Mouse (Mus musculus): ENCODE results near the gene AY074887.
A peak's percentile ranks its signal among the peaks of the same experiment; 100 is the strongest.
"Not testable (repeated sequence)": the region's sequence is repeated elsewhere in the genome, so short reads cannot be mapped to it uniquely, and the experiment has no call there.

The AY074887 gene

DNA sequence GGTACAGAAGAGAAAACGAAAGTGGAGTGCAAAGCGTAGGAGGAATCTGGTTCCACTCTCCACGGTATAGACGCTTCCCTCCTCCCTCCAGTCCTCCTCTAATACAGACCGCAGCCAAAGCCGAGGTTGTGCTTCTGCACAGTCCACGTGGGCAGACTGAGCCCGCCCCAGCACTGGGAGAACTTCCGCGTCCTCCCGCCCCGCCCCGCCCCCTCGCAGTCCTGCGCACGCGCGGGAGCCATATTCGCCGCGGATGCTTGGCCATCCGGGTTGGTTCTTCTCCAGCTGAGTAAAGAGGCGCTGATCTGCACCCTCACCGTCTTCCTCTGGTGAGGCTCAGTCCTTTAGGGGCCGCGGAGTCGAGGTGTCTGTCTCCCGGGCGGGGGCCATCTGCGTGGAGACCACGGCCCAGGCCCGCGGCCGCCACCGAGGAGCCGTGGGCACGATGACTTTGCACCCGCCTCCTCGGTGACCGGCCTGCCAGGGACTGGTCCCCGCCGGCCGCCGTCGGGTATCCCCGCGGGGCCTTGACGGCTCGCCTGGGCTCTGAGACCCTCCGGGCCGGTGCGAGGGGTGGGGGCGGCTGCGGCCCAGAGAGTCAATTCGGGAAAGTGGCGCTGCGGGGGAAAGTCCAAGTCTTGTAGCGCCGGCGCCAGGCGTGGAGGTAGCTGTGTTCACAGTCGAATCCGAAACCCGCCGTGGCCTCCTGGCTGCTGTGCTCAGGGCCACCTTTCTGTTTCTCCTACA, at the start of gene AY074887, which contains the start of gene Psma4:
TSS of gene AY074887 (minus strand) at position 424 of the 747 bp plus-strand sequence.
TSS of gene Psma4 (plus strand) at position 216 of the 747 bp plus-strand sequence.
- peak; percentile 96 for DNase-seq (ENCODE audit: low read depth, low spot score)

DNA sequence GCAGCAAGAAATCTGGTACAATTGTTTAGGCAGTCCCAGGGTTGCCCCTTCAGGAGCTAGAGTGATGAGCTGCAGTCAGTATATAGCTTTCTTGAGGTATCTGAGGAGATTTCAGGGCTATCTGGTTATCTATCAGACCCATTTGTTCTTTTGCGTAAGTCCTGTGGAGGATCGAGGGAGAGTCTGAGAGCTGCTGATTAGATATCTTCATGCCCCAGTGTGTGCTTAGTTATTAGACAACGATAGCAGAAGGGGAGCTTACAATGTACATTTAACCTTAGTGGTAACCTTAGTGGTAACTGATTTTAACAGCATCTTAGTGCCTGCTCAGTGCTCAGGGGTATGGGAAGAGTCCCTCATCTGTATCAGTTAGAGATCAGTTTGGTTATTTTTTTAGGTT, 44.8 kb upstream of the AY074887 start:
- no peak for DNase-seq (ENCODE audit: low read depth, low spot score)

DNA sequence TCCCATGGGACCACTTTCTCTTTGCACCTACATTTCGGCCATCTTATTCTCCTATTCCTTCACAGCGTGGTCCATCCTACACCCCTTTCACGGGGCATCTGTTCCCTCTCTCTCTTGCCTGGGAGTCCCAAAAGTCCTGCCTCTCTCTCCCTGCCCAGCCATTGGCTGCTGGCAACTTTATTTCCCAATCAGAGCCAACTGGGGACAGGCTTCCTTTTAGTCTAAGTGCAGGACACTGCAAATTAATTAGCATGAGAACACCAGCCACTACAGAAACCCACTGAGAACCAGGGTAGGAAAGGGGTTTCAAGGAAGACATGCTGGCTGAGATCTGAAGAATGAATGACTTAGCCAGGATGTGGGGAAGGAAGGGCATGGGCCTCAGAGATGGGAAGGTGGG, 43.6 kb upstream of the AY074887 start:
- DNase-seq (ENCODE audit: low read depth, low spot score) = peak; percentile 71

DNA sequence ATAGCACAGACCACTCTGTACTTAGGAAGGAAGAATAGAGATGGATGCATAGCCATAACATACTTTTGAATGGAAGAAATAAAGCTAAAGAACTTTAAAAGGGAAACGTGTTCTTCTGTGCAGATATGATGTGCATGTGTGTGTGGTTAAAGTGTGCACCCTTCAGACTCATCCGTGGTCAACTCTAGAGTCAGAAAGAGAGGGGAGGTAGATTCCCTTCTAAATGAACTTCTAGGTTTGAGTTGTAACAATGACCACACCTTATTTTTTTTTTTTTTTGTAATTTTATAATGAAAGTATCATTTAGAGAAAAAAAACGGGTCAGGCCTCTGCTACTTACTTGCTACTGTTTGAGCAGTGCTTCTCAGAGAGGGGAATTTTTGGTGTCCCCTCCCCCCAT, 39.6 kb upstream of the AY074887 start:
- no peak for DNase-seq (ENCODE audit: low read depth, low spot score)

DNA sequence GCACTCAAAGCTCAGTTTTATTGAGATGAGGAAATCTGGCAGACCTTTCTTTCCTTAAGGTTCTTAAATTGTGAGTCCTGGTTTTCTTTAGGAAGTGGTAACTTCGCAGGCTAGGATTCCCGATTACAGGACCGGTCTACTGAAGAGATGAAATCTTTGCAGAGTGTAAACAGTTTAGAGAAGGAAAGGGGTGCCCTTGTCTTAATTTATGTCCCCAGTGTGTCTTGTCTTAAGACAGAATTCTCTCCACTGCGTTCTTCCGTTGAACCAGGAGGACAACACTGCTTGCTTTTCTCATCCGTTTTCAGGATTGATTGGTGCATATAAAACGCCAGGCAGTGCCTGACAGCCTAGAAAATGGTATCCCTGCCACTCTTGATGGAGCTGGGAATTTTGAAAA, 31.6 kb upstream of the AY074887 start:
- DNase-seq (ENCODE audit: low read depth, low spot score) = no peak

DNA sequence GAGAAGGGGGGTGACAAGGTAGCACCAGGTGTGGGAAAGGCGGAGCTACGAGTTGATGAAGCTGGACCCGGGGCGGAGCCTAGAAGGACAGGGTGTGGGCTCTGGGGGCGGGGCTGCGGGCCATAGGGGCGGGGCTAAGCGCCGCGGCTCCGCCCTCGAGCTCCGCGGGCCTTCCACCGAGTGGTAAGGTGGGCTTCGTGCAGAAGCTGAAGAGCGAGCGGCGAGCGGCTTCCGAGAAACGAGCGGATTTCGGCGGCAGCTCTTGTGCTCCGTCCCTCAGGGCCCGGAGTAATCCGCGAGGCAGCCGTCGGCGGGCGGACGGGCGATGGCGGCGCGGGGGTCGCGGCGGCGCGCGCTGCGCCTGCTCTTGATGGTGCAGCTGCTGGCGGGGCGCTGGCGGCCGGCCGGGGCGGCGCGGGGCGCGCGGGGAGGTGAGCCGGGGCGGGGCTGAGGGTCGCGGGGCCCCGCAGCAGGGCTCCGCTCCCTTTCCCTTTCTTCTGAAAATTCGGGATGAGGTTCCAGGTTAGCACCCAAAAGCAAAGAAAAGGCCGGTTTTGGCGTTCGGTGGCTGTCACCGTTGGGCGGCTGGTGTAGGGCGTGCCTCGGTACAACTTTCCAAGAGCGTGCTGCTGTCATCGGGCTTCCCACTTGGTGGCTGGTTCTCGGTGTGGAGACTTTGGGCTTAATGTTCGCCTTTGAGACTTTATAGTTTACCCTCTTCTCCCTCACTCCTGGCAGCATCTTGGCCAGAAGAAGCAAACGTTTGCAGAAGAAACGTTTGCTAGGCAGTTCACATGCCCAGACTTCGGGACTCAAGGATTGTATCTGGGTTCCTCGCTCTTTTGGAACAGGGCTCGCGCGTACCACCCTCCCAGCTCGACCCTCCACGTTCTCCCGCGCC, 30.7 kb upstream of the AY074887 start:
- DNase-seq (ENCODE audit: low read depth, low spot score) = peak; percentile 84

DNA sequence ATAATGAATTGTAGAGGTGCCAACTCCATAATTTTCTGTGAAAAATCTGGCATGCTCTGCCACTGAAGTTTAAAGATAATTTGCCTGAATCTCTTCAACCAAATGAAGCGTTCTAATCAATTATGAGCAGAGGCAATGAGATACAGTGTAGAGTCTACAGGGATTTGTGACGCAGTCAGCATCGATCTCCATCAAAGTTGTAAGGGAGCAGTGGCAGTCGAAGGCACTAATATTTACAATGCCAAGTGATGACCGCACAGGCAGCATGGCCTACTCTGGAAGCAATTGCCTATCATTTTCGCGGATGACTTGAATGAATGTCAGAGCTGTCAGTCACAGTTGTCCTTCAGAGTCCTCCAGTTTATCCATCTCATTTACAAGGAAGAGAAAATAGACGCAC, 29.9 kb upstream of the AY074887 start, which contains the start of gene Chrna5:
TSS of gene Chrna5 (plus strand) at position 207 of the 400 bp plus-strand sequence.
- no peak for DNase-seq (ENCODE audit: low read depth, low spot score)

DNA sequence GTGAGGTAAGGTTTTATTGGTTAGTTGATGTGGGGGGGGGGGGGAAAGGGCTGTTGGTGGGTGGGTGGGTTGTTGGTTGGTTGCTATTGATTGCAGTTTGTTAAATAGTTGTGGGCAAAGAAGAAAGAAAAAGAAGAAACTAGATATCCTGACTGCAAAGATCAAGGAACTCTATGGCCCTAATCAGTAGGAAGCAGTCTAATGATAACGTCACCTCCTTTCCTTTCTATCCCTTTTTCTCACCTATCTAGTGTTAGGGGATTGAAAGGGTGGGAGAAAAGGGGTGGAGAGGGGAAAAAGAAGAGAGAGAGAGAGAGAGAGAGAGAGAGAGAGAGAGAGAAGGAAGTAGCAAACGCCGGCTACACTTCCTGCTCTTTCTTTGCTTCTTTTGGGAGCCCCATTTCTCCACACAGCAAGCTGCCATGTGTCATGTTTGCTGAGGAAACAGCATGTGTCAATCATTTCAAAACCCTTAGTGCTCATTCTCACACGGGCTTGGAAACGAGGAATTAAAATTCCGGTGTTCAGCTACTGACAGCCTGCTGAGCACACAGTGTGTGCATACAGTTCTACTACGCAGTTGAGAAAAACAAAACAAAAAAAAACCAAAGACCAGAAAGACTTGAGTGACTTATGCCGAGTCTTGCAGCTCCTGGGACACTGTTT, 19.3 kb upstream of the AY074887 start:
- DNase-seq (ENCODE audit: low read depth, low spot score) = no peak

DNA sequence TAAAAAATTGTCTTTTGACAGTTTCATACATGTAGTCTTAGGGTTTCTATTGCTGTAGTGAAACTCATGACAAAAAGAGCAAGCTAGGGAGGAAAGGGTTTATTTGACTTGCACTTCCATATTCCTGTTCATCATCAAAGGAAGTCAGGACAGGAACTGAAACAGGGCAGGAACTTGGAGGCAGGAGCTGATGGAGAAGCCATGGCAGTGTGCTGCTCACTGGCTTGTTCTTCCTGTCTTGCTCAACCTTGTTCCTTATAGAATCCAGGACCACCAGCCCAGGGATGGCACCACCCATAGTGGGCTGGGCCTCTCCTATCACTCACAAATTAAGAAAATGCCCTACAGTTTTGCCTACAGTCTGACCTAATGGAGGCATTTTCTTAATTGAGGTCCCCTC, 12.9 kb upstream of the AY074887 start:
- DNase-seq (ENCODE audit: low read depth, low spot score) = no peak

DNA sequence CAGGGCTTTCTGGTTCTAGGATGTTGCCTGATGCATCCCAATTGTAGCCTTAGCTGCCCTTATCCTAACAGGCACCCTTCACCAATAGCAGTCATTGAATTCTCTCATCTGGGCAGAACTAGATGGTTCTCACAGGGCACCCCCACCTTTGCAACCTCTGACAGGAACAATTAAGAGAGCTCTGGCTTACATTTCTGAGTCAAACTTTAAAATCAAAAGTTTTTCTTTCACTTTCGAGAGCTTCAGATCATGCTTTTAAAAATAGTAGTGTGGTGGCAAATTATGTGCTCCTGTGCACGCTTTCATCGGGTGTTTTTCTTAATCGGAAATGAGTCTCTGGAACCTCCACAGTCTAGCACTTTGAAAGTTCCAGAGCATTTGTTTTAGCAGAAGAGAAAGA, 10.3 kb upstream of the AY074887 start:
- no peak for DNase-seq (ENCODE audit: low read depth, low spot score)

DNA sequence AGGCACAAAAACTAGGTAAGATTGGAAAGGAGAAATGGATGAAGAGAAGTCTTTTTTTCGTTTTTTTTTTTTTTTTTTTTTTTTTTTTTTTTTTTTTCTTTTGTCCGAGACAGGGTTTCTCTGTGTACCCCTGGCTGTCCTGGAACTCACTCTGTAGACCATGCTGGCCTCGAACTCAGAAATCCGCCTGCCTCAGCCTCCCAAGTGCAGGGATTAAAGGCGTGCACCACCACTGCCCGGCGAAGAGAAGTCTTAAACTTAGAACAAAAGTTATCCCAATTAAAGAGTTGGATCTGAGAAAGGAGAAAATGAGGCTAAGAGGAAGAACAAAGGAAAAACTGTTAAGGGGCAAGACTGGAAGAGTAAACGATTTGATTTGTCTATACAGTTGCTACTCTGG, 636 bp downstream of the AY074887 start:
- DNase-seq (ENCODE audit: low read depth, low spot score) = not testable (repeated sequence)

DNA sequence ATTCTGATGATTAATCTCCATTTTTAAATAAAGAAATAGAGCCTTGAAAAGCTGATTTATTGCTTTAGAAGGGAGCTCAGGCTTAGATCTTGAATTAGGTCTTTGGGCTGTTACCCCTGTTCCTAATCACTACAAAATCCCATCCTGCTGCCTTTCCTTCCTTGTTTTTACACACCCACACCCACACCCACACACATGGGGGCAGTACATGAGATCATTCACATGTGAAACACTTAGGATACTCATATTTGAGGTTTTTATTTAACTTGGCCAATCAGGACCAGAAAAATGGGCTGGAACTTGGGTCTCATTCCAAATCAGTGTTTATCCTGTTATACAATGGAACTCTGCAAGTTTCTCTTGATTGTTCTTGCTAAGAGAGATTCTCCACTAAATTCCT, 1.3 kb downstream of the AY074887 start:
- no peak for DNase-seq (ENCODE audit: low read depth, low spot score)

DNA sequence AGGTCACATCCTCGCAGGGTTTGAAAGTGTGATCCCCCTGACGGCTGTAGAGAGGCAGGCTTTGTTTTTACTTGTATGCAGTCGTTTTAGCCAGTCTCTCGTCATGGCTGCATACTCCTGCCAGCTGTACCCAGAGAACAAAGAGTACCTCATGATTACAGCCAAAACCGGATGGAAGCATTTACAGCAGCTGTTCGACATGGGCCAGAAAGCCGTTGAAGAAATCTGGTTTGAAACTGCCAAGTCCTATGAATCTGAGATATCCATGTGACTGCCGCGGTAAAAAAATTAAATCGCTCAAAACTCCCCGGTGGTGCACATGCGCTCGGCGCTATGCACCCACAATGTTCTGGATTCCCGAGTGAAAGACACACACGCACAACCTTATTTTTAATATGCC, 4.5 kb downstream of the AY074887 start:
- DNase-seq (ENCODE audit: low read depth, low spot score) = peak; percentile 16

DNA sequence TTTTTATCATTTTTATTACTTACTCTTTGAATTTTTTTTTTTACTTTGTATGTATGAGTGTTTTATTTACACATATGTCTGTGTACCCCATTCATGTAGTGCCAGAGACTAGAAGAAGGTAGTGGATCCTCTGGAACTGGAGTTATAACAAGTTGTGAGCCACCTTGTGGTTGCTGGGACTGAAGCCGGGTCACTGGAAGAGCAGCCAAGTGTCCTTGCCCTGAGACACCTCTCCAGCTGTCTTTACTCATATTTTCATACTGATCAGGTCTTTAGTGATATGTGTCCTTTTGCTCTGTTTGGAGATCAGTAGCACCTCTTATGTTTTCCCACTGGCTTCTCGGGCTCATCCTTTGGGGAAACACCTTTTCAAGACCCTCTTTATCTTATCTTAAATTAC, 6.3 kb downstream of the AY074887 start:
- DNase-seq (ENCODE audit: low read depth, low spot score) = no peak

DNA sequence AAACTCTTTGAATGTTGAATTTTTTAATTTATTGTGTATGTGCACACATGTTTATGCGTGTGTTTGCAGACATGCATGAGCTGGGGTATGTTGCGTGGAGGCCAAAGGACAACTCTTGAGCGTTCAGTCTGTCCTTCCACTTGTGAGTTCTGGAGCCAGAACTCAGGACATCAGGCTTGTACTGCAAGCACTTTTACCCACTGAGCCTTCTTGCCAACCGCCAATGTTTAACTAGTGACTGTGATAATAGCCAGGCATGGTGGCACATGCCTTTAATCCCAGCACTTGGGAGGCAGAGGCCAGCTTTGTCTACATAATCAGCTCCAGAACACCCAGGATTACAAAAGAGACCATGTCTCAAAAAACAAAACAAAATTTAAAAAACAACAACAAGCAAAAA, 8.7 kb downstream of the AY074887 start:
- DNase-seq (ENCODE audit: low read depth, low spot score) = no peak

DNA sequence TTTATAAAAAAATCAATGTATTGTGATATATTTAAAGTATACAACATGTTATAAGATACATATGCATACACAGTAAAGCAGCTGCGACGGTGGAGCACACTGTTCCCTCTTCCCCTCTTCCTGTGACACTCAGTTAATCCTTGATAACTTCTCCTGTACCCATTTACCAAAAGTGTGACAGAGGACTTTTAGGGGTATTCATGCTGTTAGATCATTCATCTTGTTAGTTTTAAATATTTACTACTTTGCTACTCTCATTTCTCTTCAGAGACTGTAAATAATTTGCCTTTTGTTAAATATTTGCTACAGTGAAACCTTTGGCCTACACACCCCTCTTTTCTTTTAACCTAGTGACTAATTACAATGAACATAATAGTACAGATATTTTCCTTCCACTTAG, 18.4 kb downstream of the AY074887 start:
- no peak for DNase-seq (ENCODE audit: low read depth, low spot score)

DNA sequence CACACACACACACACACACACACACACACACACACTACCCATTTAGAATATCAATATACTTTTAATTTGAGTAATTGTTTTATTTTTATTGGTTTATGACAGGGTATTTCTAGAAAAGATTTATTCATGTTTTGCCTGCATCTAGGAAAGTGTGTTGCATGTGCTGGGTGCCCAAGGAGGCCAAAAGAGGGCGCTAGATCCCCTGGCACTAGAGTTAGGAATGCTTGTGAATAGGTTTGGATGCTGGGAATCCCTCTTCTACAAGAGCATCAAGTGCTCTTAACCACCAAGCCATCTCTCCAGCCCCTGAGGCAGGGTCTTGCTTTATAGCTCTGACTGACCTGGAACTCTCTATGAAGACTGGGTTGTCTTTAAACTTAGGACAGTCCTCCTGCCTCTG, 19.0 kb downstream of the AY074887 start:
- DNase-seq (ENCODE audit: low read depth, low spot score) = peak; percentile 69

DNA sequence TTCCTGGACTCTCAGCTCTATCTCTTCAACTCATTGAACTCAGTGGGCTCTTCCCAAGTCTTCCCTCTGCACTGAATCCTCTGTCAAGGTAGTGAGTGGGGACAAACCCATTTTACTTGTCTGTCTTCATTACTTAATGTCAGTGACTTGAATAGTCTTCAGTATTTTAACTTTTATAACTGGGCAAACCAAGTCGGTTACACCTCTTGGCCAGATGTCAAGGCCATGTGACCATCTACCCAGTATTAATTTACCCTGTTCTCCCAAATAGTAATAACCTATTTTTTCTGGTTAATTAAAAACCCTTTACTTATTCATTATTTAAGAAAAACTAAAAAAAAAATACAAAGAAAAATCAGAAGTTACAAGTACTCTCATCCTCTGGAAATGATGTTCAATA, 20.1 kb downstream of the AY074887 start:
- DNase-seq (ENCODE audit: low read depth, low spot score) = no peak

DNA sequence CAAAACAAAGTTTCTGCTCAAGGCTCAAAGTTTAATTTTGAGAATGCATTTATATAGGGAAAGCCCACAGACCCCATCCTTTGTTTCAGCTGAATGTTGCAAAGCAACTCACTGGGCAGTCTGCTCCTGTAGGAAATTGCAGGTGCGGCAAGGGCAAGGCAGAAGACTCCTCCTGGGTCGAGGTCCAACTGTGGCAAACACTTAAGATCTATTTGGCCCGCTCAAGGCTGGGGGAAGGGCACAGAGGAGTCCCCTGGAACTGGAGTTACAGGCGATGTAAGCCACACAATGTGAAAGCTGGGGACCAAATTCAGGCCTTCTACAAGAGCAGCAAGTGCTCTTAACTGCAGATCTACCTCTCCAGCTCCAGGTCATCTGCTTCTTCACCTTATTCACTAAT, 30.9 kb downstream of the AY074887 start:
- no peak for DNase-seq (ENCODE audit: low read depth, low spot score)

DNA sequence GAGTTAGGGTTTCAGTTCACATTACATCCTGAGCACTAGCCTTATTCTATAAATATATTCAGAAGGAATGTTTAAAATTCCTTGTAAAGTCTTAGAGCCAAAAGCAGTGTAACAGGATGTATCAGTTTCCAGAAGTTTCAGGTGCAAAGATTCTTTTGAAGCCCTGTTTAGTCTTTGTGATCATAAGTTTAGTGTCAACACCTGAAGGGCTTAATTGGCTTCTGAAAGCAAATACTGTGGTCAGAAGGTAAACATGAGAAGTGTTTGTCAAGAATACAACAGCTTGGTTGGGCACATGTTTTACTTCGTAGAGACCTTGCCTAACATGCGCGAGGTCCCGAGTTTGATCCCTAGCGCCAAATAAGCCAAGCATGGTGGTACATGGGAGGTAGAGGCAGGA, 32.0 kb downstream of the AY074887 start:
- no peak for DNase-seq (ENCODE audit: low read depth, low spot score)

DNA sequence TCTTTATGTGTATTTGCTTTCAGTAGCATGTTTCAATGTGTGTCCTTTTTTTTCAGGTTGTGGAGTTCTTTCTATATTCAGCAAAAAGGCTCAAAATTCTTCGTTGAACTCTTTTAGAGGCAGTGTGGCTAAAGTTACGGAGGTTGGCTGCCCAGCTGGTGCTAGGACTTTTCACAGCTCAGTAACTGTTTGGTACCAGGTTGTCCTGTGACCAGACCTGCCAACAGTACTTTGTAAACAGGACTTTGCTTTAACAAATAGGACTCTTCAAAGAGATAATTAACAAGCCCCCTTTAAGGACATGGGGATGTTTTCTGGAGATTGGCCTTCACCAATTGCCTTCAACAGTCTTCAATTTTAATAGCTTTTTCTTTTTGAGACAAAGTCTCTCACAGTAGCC, 32.6 kb downstream of the AY074887 start:
- DNase-seq (ENCODE audit: low read depth, low spot score) = no peak

DNA sequence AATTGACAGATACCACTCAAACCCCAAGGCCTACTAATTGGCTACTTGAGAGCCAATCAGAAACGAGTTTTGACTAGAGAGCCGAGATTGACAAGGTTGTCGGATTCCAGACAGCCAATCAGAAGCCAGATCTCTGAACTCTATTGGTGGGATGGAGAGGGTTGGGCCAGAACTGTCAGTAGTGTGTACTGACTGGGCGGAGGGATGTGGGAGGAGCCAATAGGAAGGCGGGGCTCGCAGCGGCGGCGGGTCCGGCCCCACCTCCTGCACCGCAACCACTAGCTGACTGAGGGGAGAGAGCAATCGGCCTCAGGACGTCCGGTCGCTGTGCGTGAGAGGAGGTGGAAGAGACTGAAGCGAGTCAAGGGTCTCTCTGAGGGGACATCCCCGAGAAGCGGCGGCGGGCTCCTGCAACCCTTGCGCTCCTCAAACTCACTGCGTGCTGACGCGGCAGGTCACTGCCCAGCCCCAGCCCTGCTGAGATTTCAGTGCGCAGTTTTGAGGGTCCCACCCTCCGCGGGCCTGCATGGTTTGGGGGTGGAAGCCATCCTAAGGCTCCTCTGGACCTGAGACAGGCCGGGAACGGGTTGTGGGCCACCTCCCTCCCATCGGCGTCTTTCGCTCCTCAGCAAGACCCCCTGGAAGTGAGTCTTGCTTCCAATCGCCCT, 33.7 kb downstream of the AY074887 start, which contains the start of gene Hykk:
TSS of gene Hykk (plus strand) at position 274 of the 668 bp plus-strand sequence.
- DNase-seq (ENCODE audit: low read depth, low spot score) = peak; percentile 100

Measured in R1 (cell line).